Mouse (Mus musculus) embryonic facial prominence, embryonic 11.5 days (tissue): ENCODE results near the gene Olfr470. TPM values are rescaled to one million over a fixed set of nuclear protein-coding genes. Genes with fewer than 3 reads are reported as not detected.
"Not testable (repeated sequence)": the region's sequence is repeated elsewhere in the genome, so short reads cannot be mapped to it uniquely, and the experiment has no call there.

ENCODE experiments used
- ATAC-seq: fragments of 200-750 bp; cut with Nextera tagmentation; replicated peaks from 2 replicates; pipeline ENCODE4 v1.8.0; 2017; ENCODE audit warnings: low read depth; ENCODE audit not compliant: insufficient number of reproducible peaks, low FRiP score, low TSS enrichment
- DNase-seq: peaks from one replicate; pipeline ENCODE4 v3.0.0-alpha.2; 2015; ENCODE audit warnings: low spot score
- H3K27ac ChIP-seq: fragments of 300-500 bp; sonication (generic); replicated peaks from 2 replicates; pipeline ENCODE4 v1.5.1; 2014; ENCODE audit warnings: mild to moderate bottlenecking, low read depth, low read length, control low read depth
- H3K27me3 ChIP-seq: fragments of 300-500 bp; sonication (generic); 2 replicates; pipeline ENCODE4 v1.6.1; 2014; ENCODE audit warnings: mild to moderate bottlenecking, low read length, moderate library complexity, mixed read lengths; ENCODE audit not compliant: control insufficient read depth, insufficient read depth
- H3K36me3 ChIP-seq: fragments of 300-500 bp; sonication (generic); replicated peaks from 2 replicates; pipeline ENCODE4 v1.6.1; 2014; ENCODE audit warnings: low read depth, mild to moderate bottlenecking, low read length, moderate library complexity, mixed read lengths; ENCODE audit not compliant: control insufficient read depth, insufficient read depth
- H3K4me1 ChIP-seq: fragments of 300-500 bp; sonication (generic); 2 replicates; pipeline ENCODE4 v1.6.1; 2014; ENCODE audit warnings: low read length, mixed read lengths; ENCODE audit not compliant: control insufficient read depth, insufficient read depth
- H3K4me2 ChIP-seq: fragments of 300-500 bp; sonication (generic); 2 replicates; pipeline ENCODE4 v1.6.1; 2014; ENCODE audit warnings: low read depth, mild to moderate bottlenecking, control low read depth, low read length, moderate library complexity
- H3K4me3 ChIP-seq: fragments of 300-500 bp; sonication (generic); 2 replicates; pipeline ENCODE4 v1.5.1; 2014; ENCODE audit warnings: low read depth, low read length, control low read depth
- H3K9ac ChIP-seq: fragments of 300-500 bp; sonication (generic); replicated peaks from 2 replicates; pipeline ENCODE4 v1.6.1; 2014; ENCODE audit warnings: mild to moderate bottlenecking, control low read depth, low read length
- H3K9me3 ChIP-seq: fragments of 300-500 bp; sonication (generic); replicated peaks from 2 replicates; pipeline ENCODE4 v1.6.1; 2016; ENCODE audit warnings: mild to moderate bottlenecking, low read length, inconsistent platforms, mixed read lengths; ENCODE audit not compliant: control insufficient read depth
- WGBS: fragments of 180-500 bp; shearing (Covaris S2); extraction: QIAGEN DNeasy Blood & Tissue Kit; methylation state at CpG from one replicate; pipeline ENCODE4 v1.1.7; 2014; 5-methylcytosine and 5-hydroxymethylcytosine counted together
- polyA plus RNA-seq: library from polyadenylated mRNA; unstranded; fragments of >200 nt; fragmentation: Nextera tagmentation; extraction: Ambion mirVana; gene quantifications from 2 replicates; pipeline ENCODE4 v1.2.1, GENCODE M21; 2014

Gene Olfr470
- polyA plus RNA-seq, result not detected in 2 replicates

DNA sequence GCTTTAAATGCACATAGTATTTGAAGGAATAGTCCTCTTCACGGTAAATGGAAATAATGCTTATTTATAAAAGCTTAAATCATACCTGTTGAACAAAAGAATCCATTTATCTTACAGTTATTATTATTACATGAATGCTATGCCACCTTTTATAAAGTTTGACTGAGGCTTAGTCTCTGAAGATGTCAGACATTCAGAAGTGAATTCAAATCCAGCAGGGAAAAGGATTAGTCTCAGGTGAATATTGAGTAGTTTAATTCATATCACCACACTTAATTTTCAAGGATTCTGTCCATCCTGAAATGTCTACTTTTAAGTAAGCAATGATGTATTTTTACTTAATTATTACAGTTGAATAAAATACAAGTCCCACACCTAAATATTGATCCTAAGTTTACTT lies at the start of gene Olfr470:
Gene Olfr470, minus strand, starts transcription at position 101 of the 400 bp plus-strand sequence.
- WGBS, result 78% methylated on average over 1 of the region's 1 CpGs
- not testable (repeated sequence) for H3K4me2 ChIP-seq, DNase-seq, H3K27me3 ChIP-seq, H3K9ac ChIP-seq, ATAC-seq, H3K4me3 ChIP-seq, H3K27ac ChIP-seq, H3K9me3 ChIP-seq, H3K36me3 ChIP-seq, H3K4me1 ChIP-seq

DNA sequence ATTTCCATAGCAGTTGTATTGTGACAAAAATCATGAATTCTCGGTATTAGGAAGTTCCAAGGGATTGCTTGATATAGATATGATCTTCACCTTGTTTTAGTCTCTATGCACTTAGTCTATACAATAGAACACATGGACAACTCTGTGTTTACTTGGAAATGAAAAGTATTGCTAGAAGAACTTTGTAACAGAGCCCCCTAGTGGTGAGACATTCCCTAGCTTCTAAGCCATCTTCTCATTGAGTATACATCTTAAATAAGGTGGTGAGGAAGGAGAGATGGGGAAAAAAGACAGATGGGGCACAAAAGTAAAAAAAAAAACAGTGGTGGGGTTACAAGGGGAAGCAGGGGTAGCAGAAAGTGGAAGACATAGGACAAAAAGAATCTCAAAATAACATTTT lies 5.6 kb downstream of the Olfr470 start:
- 76% methylated on average over 1 of the region's 1 CpGs for WGBS
- Histone ChIP-seq H3K4me2 (no peak overlapping the region), H3K27ac (no peak overlapping the region), H3K36me3 (no peaks in the 10 kb centered on the region), H3K27me3 (no peaks in the 10 kb centered on the region), H3K9ac (no peak overlapping the region), H3K9me3 (no peaks in the 10 kb centered on the region), H3K4me1 (no peaks in the 10 kb centered on the region), H3K4me3 (no peak overlapping the region)
- ATAC-seq (no peak), DNase-seq (peak; percentile 71)

DNA sequence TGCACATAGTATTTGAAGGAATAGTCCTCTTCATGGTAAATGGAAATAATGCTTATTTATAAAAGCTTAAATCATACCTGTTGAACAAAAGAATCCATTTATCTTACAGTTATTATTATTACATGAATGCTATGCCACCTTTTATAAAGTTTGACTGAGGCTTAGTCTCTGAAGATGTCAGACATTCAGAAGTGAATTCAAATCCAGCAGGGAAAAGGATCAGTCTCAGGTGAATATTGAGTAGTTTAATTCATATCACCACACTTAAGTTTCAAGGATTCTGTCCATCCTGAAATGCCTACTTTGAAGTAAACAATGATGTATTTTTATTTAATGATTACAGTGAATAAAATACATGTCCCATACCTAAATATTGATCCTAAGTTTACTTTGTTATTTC lies 21.8 kb downstream of the Olfr470 start, which contains the start of gene Olfr469:
Gene Olfr469, minus strand, starts transcription at position 101 of the 400 bp plus-strand sequence.
- not testable (repeated sequence) for H3K9me3 ChIP-seq, H3K4me3 ChIP-seq, H3K4me2 ChIP-seq, DNase-seq, H3K36me3 ChIP-seq, H3K4me1 ChIP-seq, H3K27me3 ChIP-seq, H3K9ac ChIP-seq, ATAC-seq, H3K27ac ChIP-seq

DNA sequence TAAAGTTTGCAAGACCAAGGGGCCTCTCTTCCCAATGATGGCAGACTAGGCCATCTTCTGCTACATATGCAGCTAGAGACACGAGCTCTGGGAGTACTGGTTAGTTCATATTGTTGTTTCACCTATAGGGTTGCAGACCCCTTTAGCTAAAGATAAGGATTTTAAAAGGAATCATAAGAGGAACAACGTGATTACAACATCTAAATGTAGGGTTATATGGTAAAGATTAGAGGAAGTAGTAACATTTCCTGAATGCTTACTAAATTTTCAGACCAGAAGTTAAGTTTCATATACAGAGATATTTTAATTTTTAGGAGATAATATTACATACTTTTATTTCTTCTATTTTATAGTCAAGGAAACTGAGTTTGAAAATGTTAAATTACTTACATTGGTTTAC lies 23.4 kb downstream of the Olfr470 start:
- 71% methylated on average over 2 of the region's 2 CpGs for WGBS
- not testable (repeated sequence) for H3K4me2 ChIP-seq, H3K4me1 ChIP-seq, H3K9ac ChIP-seq, H3K27me3 ChIP-seq, H3K27ac ChIP-seq, H3K9me3 ChIP-seq, ATAC-seq, H3K36me3 ChIP-seq, DNase-seq, H3K4me3 ChIP-seq

DNA sequence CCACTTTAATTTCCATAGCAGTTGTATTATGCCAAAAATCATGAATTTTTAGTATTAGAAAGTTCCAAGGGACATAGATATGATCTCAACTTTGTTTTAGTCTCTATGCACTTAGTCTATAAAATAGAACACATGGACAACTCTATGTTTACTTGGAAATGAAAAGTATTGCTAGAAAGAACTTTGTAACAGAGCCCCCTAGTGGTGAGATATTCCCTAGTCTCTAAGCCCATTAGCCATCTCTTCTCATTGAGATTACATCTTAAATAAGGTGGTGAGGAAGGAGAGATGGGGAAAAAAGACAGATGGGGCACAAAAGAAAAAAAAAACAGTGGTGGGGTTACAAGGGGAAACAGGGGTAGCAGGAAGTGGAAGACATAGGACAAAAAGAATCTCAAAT lies 27.8 kb downstream of the Olfr470 start:
- H3K36me3 ChIP-seq, result no peaks in the 10 kb centered on the region
- ATAC-seq (no peak), DNase-seq (peak; percentile 48)
- H3K9me3 ChIP-seq, result no peaks in the 10 kb centered on the region
- no peak overlapping the region for H3K27ac ChIP-seq
- no peak overlapping the region for H3K9ac ChIP-seq
- no peaks in the 10 kb centered on the region for H3K27me3 ChIP-seq
- H3K4me1 ChIP-seq, result no peaks in the 10 kb centered on the region
- H3K4me2 ChIP-seq, result no peak overlapping the region
- H3K4me3 ChIP-seq, result no peak overlapping the region

DNA sequence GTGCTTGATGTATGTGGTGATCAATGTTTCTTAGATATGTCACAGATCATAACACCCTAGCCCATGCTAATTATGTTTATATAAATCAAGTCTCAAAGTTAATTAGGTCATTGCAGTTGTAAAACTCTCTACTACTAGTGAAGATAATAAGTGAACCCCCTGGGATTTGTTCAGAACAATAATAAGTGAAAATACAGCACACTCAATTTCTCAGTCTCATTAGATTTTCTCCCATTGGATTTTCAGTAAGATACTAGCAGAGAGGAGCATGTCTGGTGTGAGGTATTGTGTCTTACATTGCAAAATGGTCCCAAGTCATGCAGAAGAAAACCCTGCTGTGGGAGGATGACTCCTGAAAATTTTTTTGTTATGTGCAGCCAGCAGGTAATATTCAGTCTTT lies 35.3 kb downstream of the Olfr470 start, which contains the start of gene Olfr467:
Gene Olfr467, plus strand, starts transcription at position 301 of the 400 bp plus-strand sequence.
- no peaks in the 10 kb centered on the region for H3K4me1 ChIP-seq
- no peak for DNase-seq
- H3K4me2 ChIP-seq, result no peak within 1 kb of the TSS
- no peak within 1 kb of the TSS for H3K27ac ChIP-seq
- no peak within 1 kb of the TSS for H3K4me3 ChIP-seq
- H3K27me3 ChIP-seq, result no peaks in the 10 kb centered on the region
- H3K9ac ChIP-seq, result no peak within 1 kb of the TSS
- no peaks in the 10 kb centered on the region for H3K9me3 ChIP-seq
- no peak for ATAC-seq
- no peaks in the 10 kb centered on the region for H3K36me3 ChIP-seq

DNA sequence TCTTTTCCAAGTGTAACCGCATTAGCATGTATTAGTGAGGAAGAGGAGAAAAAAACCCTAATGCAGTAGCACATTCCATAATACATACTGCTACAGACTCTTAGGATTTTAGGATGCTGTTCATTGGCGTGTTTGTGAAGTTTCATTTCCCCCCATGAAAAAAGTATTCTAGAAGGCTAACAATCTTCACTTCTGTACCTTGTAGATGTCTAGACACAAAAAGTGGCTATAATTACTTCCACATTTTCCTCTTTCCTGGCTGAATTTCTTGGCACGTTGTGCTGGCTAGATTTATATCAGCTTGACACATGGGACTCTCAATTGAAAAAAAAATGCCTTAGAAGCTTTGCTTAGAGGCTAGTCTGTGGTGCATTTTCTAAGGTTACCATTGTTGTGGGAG lies 45.2 kb downstream of the Olfr470 start:
- Histone ChIP-seq H3K27ac (no peak overlapping the region), H3K4me1 (no peaks in the 10 kb centered on the region), H3K4me3 (no peak overlapping the region), H3K9me3 (no peaks in the 10 kb centered on the region), H3K4me2 (no peak overlapping the region), H3K27me3 (no peaks in the 10 kb centered on the region), H3K9ac (no peak overlapping the region), H3K36me3 (no peaks in the 10 kb centered on the region)
- ATAC-seq (no peak; the same call in 1 of the 2 replicates), DNase-seq (peak; percentile 59)
- WGBS, result 44% methylated on average over 3 of the region's 3 CpGs

DNA sequence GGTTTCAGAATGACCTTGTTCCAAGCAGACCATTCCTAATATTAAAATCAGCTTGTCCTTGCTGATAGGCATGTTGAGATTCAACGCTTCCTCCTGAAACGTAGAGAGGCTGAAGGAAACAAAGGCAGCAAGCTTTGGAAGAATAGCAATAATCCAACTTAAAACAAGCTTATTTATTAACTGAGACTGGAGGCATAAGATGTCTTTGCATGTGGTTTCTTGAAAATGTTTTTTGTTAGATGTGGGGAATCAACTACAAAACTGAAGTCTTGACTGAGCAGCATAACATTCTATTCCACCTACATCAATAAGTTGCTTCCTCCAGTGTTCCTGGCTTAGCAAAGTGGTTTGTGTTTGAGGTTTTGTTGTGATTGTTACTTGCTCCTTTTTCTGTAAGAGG lies 46.2 kb downstream of the Olfr470 start, which contains the start of gene Ovch2:
Gene Ovch2, minus strand, starts transcription at position 101 of the 400 bp plus-strand sequence.
- DNase-seq (no peak), ATAC-seq (no peak)
- H3K36me3 ChIP-seq, result no peaks in the 10 kb centered on the region
- H3K9me3 ChIP-seq, result no peaks in the 10 kb centered on the region
- no peak within 1 kb of the TSS for H3K4me3 ChIP-seq
- no peak within 1 kb of the TSS for H3K27ac ChIP-seq
- H3K9ac ChIP-seq, result no peak within 1 kb of the TSS
- no peak within 1 kb of the TSS for H3K4me2 ChIP-seq
- no peaks in the 10 kb centered on the region for H3K4me1 ChIP-seq
- 91% methylated on average over 2 of the region's 2 CpGs for WGBS
- H3K27me3 ChIP-seq, result no peaks in the 10 kb centered on the region
